Mouse (Mus musculus) neural tube, embryonic 11.5 days (tissue): ENCODE measurements at regions not wholly inside any gene's neighbourhood (a gene's known extent, or its start where the extent isn't known, plus 50 kb on each side); places are given as distances from the start of the nearest gene placed in this dataset.
"Not testable (repeated sequence)": the region's sequence is repeated elsewhere in the genome, so short reads cannot be mapped to it uniquely, and the experiment has no call there.

ENCODE experiments used
- ATAC-seq: fragments of 200-750 bp; cut with Nextera tagmentation; 2 replicates; pipeline ENCODE4 v1.8.0; 2017; ENCODE audit warnings: moderate number of reproducible peaks, mild to moderate bottlenecking, moderate TSS enrichment, moderate library complexity; ENCODE audit not compliant: insufficient read depth, low FRiP score, low TSS enrichment
- DNase-seq: peaks from one replicate; pipeline ENCODE4 v3.0.0-alpha.2; 2015; ENCODE audit warnings: low spot score
- H3K27ac ChIP-seq: fragments of 300-500 bp; sonication (generic); 2 replicates; pipeline ENCODE4 v1.5.1; 2014; ENCODE audit warnings: low read depth, mild to moderate bottlenecking, low read length
- H3K27me3 ChIP-seq: fragments of 300-500 bp; sonication (generic); 2 replicates; pipeline ENCODE4 v1.6.1; 2014; ENCODE audit warnings: mild to moderate bottlenecking, low read length, mixed read lengths; ENCODE audit not compliant: control insufficient read depth, insufficient read depth
- H3K36me3 ChIP-seq: fragments of 300-500 bp; sonication (generic); 2 replicates; pipeline ENCODE4 v1.6.1; 2014; ENCODE audit warnings: mild to moderate bottlenecking, low read length, moderate library complexity, mixed read lengths; ENCODE audit not compliant: control insufficient read depth, insufficient read depth
- H3K4me1 ChIP-seq: fragments of 300-500 bp; sonication (generic); 2 replicates; pipeline ENCODE4 v1.6.1; 2014; ENCODE audit warnings: low read length, mixed read lengths; ENCODE audit not compliant: control insufficient read depth, insufficient read depth
- H3K4me2 ChIP-seq: fragments of 300-500 bp; sonication (generic); 2 replicates; pipeline ENCODE4 v1.6.1; 2014; ENCODE audit warnings: low read depth, mild to moderate bottlenecking, moderate library complexity
- H3K4me3 ChIP-seq: fragments of 300-500 bp; sonication (generic); 2 replicates; pipeline ENCODE4 v1.5.1; 2014; ENCODE audit warnings: low read depth, low read length
- H3K9ac ChIP-seq: fragments of 300-500 bp; sonication (generic); 2 replicates; pipeline ENCODE4 v1.6.1; 2014; ENCODE audit warnings: mild to moderate bottlenecking, low read length
- H3K9me3 ChIP-seq: fragments of 300-500 bp; sonication (generic); 2 replicates; pipeline ENCODE4 v1.6.1; 2016; ENCODE audit warnings: low read length; ENCODE audit not compliant: control insufficient read depth
- WGBS: fragments of 180-500 bp; shearing (Covaris S2); extraction: QIAGEN DNeasy Blood & Tissue Kit; methylation state at CpG from one replicate; pipeline ENCODE4 v1.1.7; 2014; 5-methylcytosine and 5-hydroxymethylcytosine counted together

GRCm38 (mm10) chr15:14253602-14254301 lies 1080.3 kb upstream of the Cdh6 start:
- ATAC-seq (no peak), DNase-seq (no peak)

GRCm38 (mm10) chr15:14251773-14252172 lies 1078.3 kb upstream of the Cdh6 start:
- no peak overlapping the region for H3K27ac ChIP-seq
- ATAC-seq = no peak
- H3K27me3 ChIP-seq = no peaks in the 10 kb centered on the region
- H3K9ac ChIP-seq = no peak overlapping the region
- H3K4me2 ChIP-seq = no peak overlapping the region
- WGBS = 75% methylated on average over 2 of the region's 2 CpGs
- no peaks in the 10 kb centered on the region for H3K36me3 ChIP-seq
- no peak for DNase-seq
- no peak overlapping the region for H3K4me3 ChIP-seq
- no peaks in the 10 kb centered on the region for H3K4me1 ChIP-seq
- H3K9me3 ChIP-seq = no peaks in the 10 kb centered on the region

More at GRCm38 (mm10) chr15:14253602-14254301, 1080.3 kb upstream of the Cdh6 start:
- H3K4me1 ChIP-seq = no peaks in the 10 kb centered on the region
- WGBS = 96% methylated on average over 2 of the region's 2 CpGs
- no peaks in the 10 kb centered on the region for H3K9me3 ChIP-seq
- H3K9ac ChIP-seq = no peak overlapping the region
- H3K36me3 ChIP-seq = no peaks in the 10 kb centered on the region
- H3K27me3 ChIP-seq = no peaks in the 10 kb centered on the region
- no peak overlapping the region for H3K4me3 ChIP-seq
- H3K27ac ChIP-seq = no peak overlapping the region
- H3K4me2 ChIP-seq = no peak overlapping the region

- Histone ChIP-seq H3K36me3 (no peaks in the 10 kb centered on the region), H3K9me3 (no peaks in the 10 kb centered on the region), H3K4me3 (no peak overlapping the region), H3K27me3 (no peaks in the 10 kb centered on the region), H3K4me1 (no peaks in the 10 kb centered on the region), H3K4me2 (no peak overlapping the region), H3K9ac (no peak overlapping the region), H3K27ac (no peak overlapping the region)
- DNase-seq = no peak
- WGBS = 95% methylated on average over 8 of the region's 8 CpGs
- no peak for ATAC-seq
These were observed 1041.8 kb upstream of the Cdh6 start for GRCm38 (mm10) chr15:14215236-14215635.

- Histone ChIP-seq H3K27me3 (no peaks in the 10 kb centered on the region), H3K4me1 (no peaks in the 10 kb centered on the region), H3K4me2 (no peak overlapping the region), H3K27ac (no peak overlapping the region), H3K9ac (no peak overlapping the region), H3K4me3 (no peak overlapping the region), H3K36me3 (no peaks in the 10 kb centered on the region), H3K9me3 (no peaks in the 10 kb centered on the region)
- 87% methylated on average over 1 of the region's 1 CpGs for WGBS
- ATAC-seq = no peak
- no peak for DNase-seq
These were observed 1041.3 kb upstream of the Cdh6 start for GRCm38 (mm10) chr15:14214726-14215125.

DNA sequence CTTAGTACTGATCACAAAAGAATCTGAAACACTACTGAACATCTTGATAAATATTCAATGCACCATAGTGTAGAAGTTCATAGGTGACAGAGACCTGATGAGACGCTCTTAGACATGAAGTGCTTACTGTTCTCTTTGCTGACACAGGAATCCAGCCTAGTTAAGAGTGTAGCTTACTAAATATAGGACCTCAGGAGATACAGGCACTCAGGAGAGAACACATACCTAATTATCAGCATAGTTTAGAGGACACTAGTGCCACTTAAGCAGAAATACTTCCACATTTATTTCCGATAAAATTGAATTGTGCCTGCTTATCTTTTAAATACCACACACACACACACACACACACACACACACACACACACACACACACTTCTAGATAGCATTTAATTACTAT lies 1004.0 kb upstream of the Cdh6 start:
- H3K4me2 ChIP-seq = no peak overlapping the region
- no peak overlapping the region for H3K9ac ChIP-seq
- no peaks in the 10 kb centered on the region for H3K4me1 ChIP-seq
- DNase-seq (no peak), ATAC-seq (no peak)
- H3K9me3 ChIP-seq = no peaks in the 10 kb centered on the region
- 95% methylated on average over 2 of the region's 2 CpGs for WGBS
- H3K27ac ChIP-seq = no peak overlapping the region
- H3K27me3 ChIP-seq = no peaks in the 10 kb centered on the region
- no peaks in the 10 kb centered on the region for H3K36me3 ChIP-seq
- no peak overlapping the region for H3K4me3 ChIP-seq

DNA sequence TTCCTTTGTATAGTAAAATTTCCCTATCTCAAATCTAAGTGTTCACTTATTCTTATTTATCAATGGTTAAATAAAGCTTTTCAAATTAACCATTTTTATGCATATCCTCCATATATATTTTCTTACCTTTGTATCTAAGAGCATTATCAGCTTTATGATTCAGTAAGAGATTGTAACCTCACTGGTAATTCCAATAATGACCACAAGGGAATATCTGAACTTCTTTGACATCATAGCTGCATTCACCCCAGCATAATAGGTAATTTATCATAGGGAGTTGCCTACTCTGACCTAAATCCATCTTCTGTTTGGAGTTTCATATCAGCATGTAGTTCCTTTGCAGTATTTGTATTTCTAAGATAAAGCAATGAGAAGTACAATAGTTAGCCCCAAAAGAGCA lies 963.9 kb upstream of the Cdh6 start:
- no peaks in the 10 kb centered on the region for H3K27me3 ChIP-seq
- H3K27ac ChIP-seq = no peak overlapping the region
- no peak overlapping the region for H3K4me2 ChIP-seq
- no peaks in the 10 kb centered on the region for H3K9me3 ChIP-seq
- H3K36me3 ChIP-seq = no peaks in the 10 kb centered on the region
- H3K4me3 ChIP-seq = no peak overlapping the region
- no peak overlapping the region for H3K9ac ChIP-seq
- no peaks in the 10 kb centered on the region for H3K4me1 ChIP-seq
- DNase-seq (no peak), ATAC-seq (no peak)

- Histone ChIP-seq H3K9me3 (no peaks in the 10 kb centered on the region), H3K9ac (no peak overlapping the region), H3K27ac (no peak overlapping the region), H3K36me3 (no peaks in the 10 kb centered on the region), H3K4me3 (no peak overlapping the region), H3K4me1 (no peaks in the 10 kb centered on the region), H3K4me2 (no peak overlapping the region), H3K27me3 (no peaks in the 10 kb centered on the region)
- ATAC-seq = no peak
- WGBS = 87% methylated on average over 4 of the region's 4 CpGs
- no peak for DNase-seq
These were observed 950.4 kb upstream of the Cdh6 start for GRCm38 (mm10) chr15:14123829-14124228.

DNA sequence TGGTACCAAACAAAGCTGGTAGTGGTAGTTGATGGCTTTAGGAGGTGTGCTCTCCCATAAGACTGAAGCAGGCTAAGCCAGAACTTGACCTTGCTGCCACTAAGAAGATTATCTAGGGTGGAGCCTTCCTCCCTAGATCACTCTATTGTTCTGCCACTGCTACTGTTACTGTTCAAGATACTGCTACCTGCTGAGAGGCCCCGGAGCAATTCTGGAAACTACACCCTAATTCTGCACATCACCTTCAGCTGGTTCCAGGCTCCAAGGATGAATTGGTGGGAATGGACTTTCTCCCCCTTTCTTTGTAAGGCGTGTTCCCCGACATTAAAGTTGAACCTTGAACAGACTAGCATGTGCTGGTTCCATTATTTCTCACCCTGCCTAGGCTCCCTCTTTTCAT lies 944.8 kb upstream of the Cdh6 start:
- DNase-seq, H3K36me3 ChIP-seq, H3K4me2 ChIP-seq, H3K4me1 ChIP-seq, H3K9ac ChIP-seq, H3K4me3 ChIP-seq, ATAC-seq, H3K9me3 ChIP-seq, H3K27me3 ChIP-seq, H3K27ac ChIP-seq: not testable (repeated sequence)
- WGBS = 96% methylated on average over 3 of the region's 3 CpGs

GRCm38 (mm10) chr15:14101757-14102156 lies 928.3 kb upstream of the Cdh6 start:
- Histone ChIP-seq H3K9me3 (no peaks in the 10 kb centered on the region), H3K4me2 (no peak overlapping the region), H3K36me3 (no peaks in the 10 kb centered on the region), H3K4me3 (no peak overlapping the region), H3K27me3 (no peaks in the 10 kb centered on the region), H3K4me1 (no peaks in the 10 kb centered on the region), H3K9ac (no peak overlapping the region), H3K27ac (no peak overlapping the region)
- DNase-seq (no peak), ATAC-seq (no peak)
- WGBS = 13% methylated on average over 1 of the region's 1 CpGs
